ENCODE assay signal across 18 mouse cellular contexts in genomic region chr19:42071886-42072608, GRCm38 (mm10). TPM values are rescaled to one million over a fixed set of nuclear protein-coding genes. Genes with fewer than 3 reads are reported as not detected.
DNase-seq lines count a peak whose midpoint lies in the region; ATAC-seq lines count a peak whose summit lies in the region.
"Had no signal": no experiment of that assay in that cellular context is flagged by ENCODE, and none has a peak within 500 bp of the region (broad histone marks: within the 10 kb centered on the region; RNA-seq: fewer than 3 reads in every experiment).

No protein-coding gene starts in this region.

- peak; percentile 63 for DNase-seq in kidney, adult 18-20 months
- peak; percentile 64 to 83 for DNase-seq in kidney, postnatal 25 days
- no peak for DNase-seq in neural tube, embryonic 10.5 days (ENCODE audit: extremely low spot score, low spot score)
- no peak for DNase-seq in forebrain, embryonic 10.5 days (ENCODE audit: extremely low spot score, low spot score)
- no peak for DNase-seq in heart, postnatal 4 days
- DNase-seq: cerebellum, adult 2 months; heart, adult 18-20 months; heart, postnatal 14 days; lung, adult 2 months; right cerebral cortex, adult 18-20 months; thymus, adult 2 months had no signal

- peak; percentile 56 for ATAC-seq in granulocyte monocyte progenitor cell, adult 5-6 weeks (replicated peaks; ENCODE audit: poor library complexity, severe bottlenecking)
- ATAC-seq in megakaryocyte progenitor cell, adult 5-6 weeks (replicated peaks; ENCODE audit: poor library complexity): 0 out of 2 replicates have a peak, but pooled peaks have one; percentile 14
- ATAC-seq: forebrain, embryonic 15.5 days; hindbrain, postnatal 0 days; midbrain, embryonic 13.5 days had no signal

- H3K27me3 ChIP-seq in forebrain, embryonic 10.5 days (ENCODE audit: poor library complexity, severe bottlenecking): no peaks in the 10 kb centered on the region
- H3K27me3 ChIP-seq: forebrain, embryonic 15.5 days; midbrain, embryonic 13.5 days had no signal

- no peaks in the 10 kb centered on the region for H3K9me3 ChIP-seq in forebrain, embryonic 10.5 days
- H3K9me3 ChIP-seq: forebrain, embryonic 15.5 days; G1E; midbrain, embryonic 13.5 days had no signal

- no peak overlapping the region for H3K4me3 ChIP-seq in forebrain, embryonic 10.5 days
- H3K4me3 ChIP-seq: forebrain, embryonic 15.5 days; midbrain, embryonic 13.5 days had no signal

- H3K4me1 ChIP-seq in forebrain, embryonic 10.5 days: 0 out of 2 replicates have a peak, but pooled peaks cover 4% of the 10 kb centered on the region
- H3K4me1 ChIP-seq: forebrain, embryonic 15.5 days; midbrain, embryonic 13.5 days had no signal

- H3K27ac ChIP-seq in forebrain, embryonic 10.5 days: no peak overlapping the region
- H3K27ac ChIP-seq: forebrain, embryonic 15.5 days; hindbrain, postnatal 0 days; midbrain, embryonic 13.5 days had no signal

- 83% methylated on average over 15 of the region's 15 CpGs for WGBS in forebrain, embryonic 10.5 days

- peaks cover 29% of the 10 kb centered on the region for H3K36me3 ChIP-seq in forebrain, embryonic 10.5 days (replicated peaks)
- H3K36me3 ChIP-seq: G1E had no signal

RNA-seq across cellular contexts. Expression of gene Morn4, which starts 14.1 kb away (rescaled TPM):
- total RNA-seq in granulocyte monocyte progenitor cell, adult 5-6 weeks (2014; fragmentation: Nextera tagmentation): 1.5 and 2.5 TPM in 2 replicates
- 0.09 and 0.72 TPM in 2 replicates for total RNA-seq in granulocyte monocyte progenitor cell, adult 5-6 weeks (2017)
- total RNA-seq in megakaryocyte progenitor cell, adult 5-6 weeks (2015): 0.67 and 1.4 TPM in 2 replicates
- 0.30 and 0.54 TPM in 2 replicates for total RNA-seq in megakaryocyte progenitor cell, adult 5-6 weeks (2017)
- polyA plus RNA-seq in forebrain, embryonic 10.5 days (2016; fragmentation: Nextera tagmentation; extraction: Ambion mirVana): 43.1 and 43.4 TPM in 2 replicates
- 10 to 100 TPM in 1 of 2 experiments, 1 to 10 TPM in 1; 8.8 to 10.6 TPM for total RNA-seq in heart, postnatal 4 days (2021)

RNA-seq across cellular contexts. Expression of gene Pi4k2a, which starts 18.2 kb away (rescaled TPM):
- 19.1 and 21.9 TPM in 2 replicates for total RNA-seq in granulocyte monocyte progenitor cell, adult 5-6 weeks (2014; fragmentation: Nextera tagmentation)
- 6.7 and 7.1 TPM in 2 replicates for total RNA-seq in granulocyte monocyte progenitor cell, adult 5-6 weeks (2017)
- 8.9 and 9.4 TPM in 2 replicates for total RNA-seq in megakaryocyte progenitor cell, adult 5-6 weeks (2015)
- total RNA-seq in megakaryocyte progenitor cell, adult 5-6 weeks (2017): 5.5 and 7.4 TPM in 2 replicates
- polyA plus RNA-seq in forebrain, embryonic 10.5 days (2016; fragmentation: Nextera tagmentation; extraction: Ambion mirVana): 21.3 and 23.3 TPM in 2 replicates
- 10 to 100 TPM; 16.7 to 19.5 TPM for total RNA-seq in heart, postnatal 4 days (2021)

RNA-seq across cellular contexts. Expression of gene 4933411K16Rik, which starts 20.0 kb away (rescaled TPM):
- total RNA-seq in granulocyte monocyte progenitor cell, adult 5-6 weeks (2014; fragmentation: Nextera tagmentation): not detected in 2 replicates
- total RNA-seq in granulocyte monocyte progenitor cell, adult 5-6 weeks (2017): not detected in 2 replicates
- total RNA-seq in megakaryocyte progenitor cell, adult 5-6 weeks (2015): not detected in 2 replicates
- not detected in 2 replicates for total RNA-seq in megakaryocyte progenitor cell, adult 5-6 weeks (2017)
- not detected in 2 replicates for polyA plus RNA-seq in forebrain, embryonic 10.5 days (2016; fragmentation: Nextera tagmentation; extraction: Ambion mirVana)
- under 1 TPM; 0.26 to 0.50 TPM for total RNA-seq in heart, postnatal 4 days (2021)
- total RNA-seq: G1E; heart, adult 18-20 months had no signal
- polyA plus RNA-seq: forebrain, embryonic 15.5 days; G1E; hindbrain, postnatal 0 days; midbrain, embryonic 13.5 days had no signal

RNA-seq across cellular contexts. Expression of gene Hoga1, which starts 26.6 kb away (rescaled TPM):
- not detected in 2 replicates for total RNA-seq in granulocyte monocyte progenitor cell, adult 5-6 weeks (2014; fragmentation: Nextera tagmentation)
- total RNA-seq in granulocyte monocyte progenitor cell, adult 5-6 weeks (2017): not detected in 2 replicates
- total RNA-seq in megakaryocyte progenitor cell, adult 5-6 weeks (2015): 0.20 TPM in 1 of 2 replicates, not detected in the other
- total RNA-seq in megakaryocyte progenitor cell, adult 5-6 weeks (2017): 0.24 and 0.33 TPM in 2 replicates
- 0.95 and 1.3 TPM in 2 replicates for polyA plus RNA-seq in forebrain, embryonic 10.5 days (2016; fragmentation: Nextera tagmentation; extraction: Ambion mirVana)
- 1 to 10 TPM; 2.5 to 2.8 TPM for total RNA-seq in heart, postnatal 4 days (2021)
- total RNA-seq: G1E had no signal
- polyA plus RNA-seq: G1E had no signal

RNA-seq across cellular contexts. Expression of gene Ankrd2, which starts 36.2 kb away (rescaled TPM):
- total RNA-seq in granulocyte monocyte progenitor cell, adult 5-6 weeks (2014; fragmentation: Nextera tagmentation): not detected in 2 replicates
- total RNA-seq in granulocyte monocyte progenitor cell, adult 5-6 weeks (2017): not detected in 2 replicates
- total RNA-seq in megakaryocyte progenitor cell, adult 5-6 weeks (2015): not detected in 2 replicates
- total RNA-seq in megakaryocyte progenitor cell, adult 5-6 weeks (2017): not detected in 2 replicates
- 0.42 TPM in 1 of 2 replicates, not detected in the other for polyA plus RNA-seq in forebrain, embryonic 10.5 days (2016; fragmentation: Nextera tagmentation; extraction: Ambion mirVana)
- under 1 TPM in 1 of 2 experiments, not detected in 1; 0.25 TPM for total RNA-seq in heart, postnatal 4 days (2021)
- total RNA-seq: G1E; heart, postnatal 14 days; left cerebral cortex, postnatal 36 days had no signal
- polyA plus RNA-seq: G1E had no signal

Comparison
In these comparisons a context has a peak if more than half of its experiments do, and no peak if none do; other contexts are left out.
1. DNase-seq: peak in kidney, adult 18-20 months (single experiment) and kidney, postnatal 25 days (2 of 2); none in neural tube, embryonic 10.5 days (single experiment), forebrain, embryonic 10.5 days (single experiment) and heart, postnatal 4 days (single experiment).